Mouse (Mus musculus) myocyte (in vitro differentiated cells): ENCODE data around the gene Neil1. TPM values are rescaled to one million over a fixed set of nuclear protein-coding genes. Genes with fewer than 3 reads are reported as not detected.

Source experiments
- H3K27me3 ChIP-seq: one replicate; pipeline ENCODE4 v1.6.1; 2011; ENCODE audit not compliant: control insufficient read depth, insufficient read depth, insufficient read length
- H3K36me3 ChIP-seq: one replicate; pipeline ENCODE4 v1.6.1; 2011; ENCODE audit not compliant: control insufficient read depth, insufficient read depth
- H3K4me2 ChIP-seq: one replicate; pipeline ENCODE4 v1.6.1; 2011; ENCODE audit warnings: low read depth, control low read depth
- H3K4me3 ChIP-seq: one replicate; pipeline ENCODE4 v1.5.1; 2011; ENCODE audit warnings: mild to moderate bottlenecking, control low read depth, moderate library complexity
- H3K79me2 ChIP-seq: one replicate; pipeline ENCODE4 v1.6.1; 2011; ENCODE audit not compliant: control insufficient read depth, insufficient read depth
- H3ac ChIP-seq: one replicate; pipeline ENCODE4 v1.6.1; 2011; ENCODE audit not compliant: control insufficient read depth, insufficient read length
- CEBPB ChIP-seq: IDR thresholded peaks from 2 replicates; pipeline ENCODE4 v1.6.1; 2011; ENCODE audit warnings: mild to moderate bottlenecking, moderate library complexity; ENCODE audit not compliant: poor library complexity, insufficient read depth, severe bottlenecking
- E2F4 ChIP-seq: IDR thresholded peaks from one replicate; pipeline ENCODE4 v1.6.1; 2011; ENCODE audit warnings: mild to moderate bottlenecking, control low read depth, moderate library complexity; ENCODE audit not compliant: insufficient read depth
- MAX ChIP-seq: IDR thresholded peaks from one replicate; pipeline ENCODE4 v1.6.1; 2011; ENCODE audit warnings: low read depth, mild to moderate bottlenecking, control low read depth
- MYOD1 ChIP-seq, 3 experiments: IDR thresholded peaks; one replicate each; pipeline ENCODE4 v1.6.1; 2011; ENCODE audit warnings: control low read depth in 2 of 3, low read depth in 2 of 3, mild to moderate bottlenecking in 2 of 3, moderate library complexity in 1 of 3; ENCODE audit not compliant: insufficient read length in 2 of 3, control insufficient read depth in 1 of 3
- MYOG ChIP-seq, 3 experiments: IDR thresholded peaks; one replicate each; pipeline ENCODE4 v1.6.1; 2011; ENCODE audit warnings: control low read depth in 2 of 3, low read depth in 2 of 3, mild to moderate bottlenecking in 2 of 3; ENCODE audit not compliant: insufficient read length in 2 of 3, control insufficient read depth in 1 of 3, insufficient read depth in 1 of 3
- POLR2A ChIP-seq: IDR thresholded peaks from one replicate; pipeline ENCODE4 v1.6.1; 2011; ENCODE audit warnings: low read depth, mild to moderate bottlenecking, control low read depth, moderate library complexity; ENCODE audit not compliant: insufficient read length
- POLR2AphosphoS2 ChIP-seq: IDR thresholded peaks from one replicate; pipeline ENCODE4 v1.6.1; 2011; ENCODE audit warnings: low read depth, control low read depth; ENCODE audit not compliant: insufficient read length
- REST ChIP-seq: IDR thresholded peaks from one replicate; pipeline ENCODE4 v1.6.1; 2011; ENCODE audit warnings: mild to moderate bottlenecking, control low read depth, moderate library complexity; ENCODE audit not compliant: insufficient read depth, insufficient read length
- SRF ChIP-seq: IDR thresholded peaks from one replicate; pipeline ENCODE4 v1.6.1; 2011; ENCODE audit warnings: low read depth; ENCODE audit not compliant: control insufficient read depth, insufficient read length
- TCF12 ChIP-seq: IDR thresholded peaks from one replicate; pipeline ENCODE4 v1.6.1; 2011; ENCODE audit warnings: mild to moderate bottlenecking, control low read depth; ENCODE audit not compliant: poor library complexity, insufficient read depth, severe bottlenecking
- TCF3 ChIP-seq: IDR thresholded peaks from one replicate; pipeline ENCODE4 v1.6.1; 2011; ENCODE audit warnings: low read depth, control low read depth; ENCODE audit not compliant: insufficient read length
- USF1 ChIP-seq: IDR thresholded peaks from one replicate; pipeline ENCODE4 v1.6.1; 2011; ENCODE audit warnings: low read depth, mild to moderate bottlenecking, control low read depth, moderate library complexity
- polyA plus RNA-seq: library from polyadenylated mRNA; unstranded; fragments of >200 nt; fragmentation: generic; extraction: Trizol; gene quantifications from one replicate; pipeline ENCODE4 v1.2.1, GENCODE M21; 2012; ENCODE audit warnings: missing spikeins

Gene Neil1
- polyA plus RNA-seq, 1 experiment = 12.7 TPM

DNA sequence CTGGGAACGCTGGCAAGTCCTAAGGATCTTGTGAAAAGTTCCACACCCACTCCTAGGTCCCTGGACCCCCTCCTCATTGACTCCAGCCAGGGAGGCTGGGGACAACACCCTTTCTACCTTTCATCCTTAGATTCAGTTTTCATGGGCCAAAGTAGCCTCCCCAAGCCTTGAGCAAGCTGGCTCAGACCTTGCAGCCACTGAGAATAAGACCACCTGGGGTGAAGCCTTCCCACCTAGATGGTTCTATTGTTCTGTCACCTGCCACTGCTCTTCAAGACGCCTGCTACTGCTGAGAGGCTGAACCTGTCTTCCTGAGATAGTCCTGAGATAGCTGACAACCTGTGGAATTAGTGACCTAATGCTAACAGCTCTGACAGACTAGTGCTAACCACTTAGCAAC is 15.0 kb upstream of the Neil1 start:
- no peak overlapping the region for H3ac ChIP-seq
- no peaks in the 10 kb centered on the region for H3K79me2 ChIP-seq
- no peak overlapping the region for H3K4me3 ChIP-seq
- H3K27me3 ChIP-seq = no peaks in the 10 kb centered on the region
- TF ChIP-seq TCF12 = no peak
- TF ChIP-seq E2F4 = no peak
- TF ChIP-seq SRF = no peak
- no peak for TF ChIP-seq TCF3
- TF ChIP-seq MYOG (IDR thresholded peaks at IDR 0.05; ENCODE audit: control insufficient read depth in 1 of 3, insufficient read depth in 1 of 3, insufficient read length in 2 of 3, low read depth in 2 of 3) = no peak
- TF ChIP-seq CEBPB = no peak
- TF ChIP-seq REST = no peak
- TF ChIP-seq POLR2AphosphoS2 = no peak
- no peak for TF ChIP-seq MAX
- H3K4me2 ChIP-seq = no peak overlapping the region
- H3K36me3 ChIP-seq = no peaks in the 10 kb centered on the region

DNA sequence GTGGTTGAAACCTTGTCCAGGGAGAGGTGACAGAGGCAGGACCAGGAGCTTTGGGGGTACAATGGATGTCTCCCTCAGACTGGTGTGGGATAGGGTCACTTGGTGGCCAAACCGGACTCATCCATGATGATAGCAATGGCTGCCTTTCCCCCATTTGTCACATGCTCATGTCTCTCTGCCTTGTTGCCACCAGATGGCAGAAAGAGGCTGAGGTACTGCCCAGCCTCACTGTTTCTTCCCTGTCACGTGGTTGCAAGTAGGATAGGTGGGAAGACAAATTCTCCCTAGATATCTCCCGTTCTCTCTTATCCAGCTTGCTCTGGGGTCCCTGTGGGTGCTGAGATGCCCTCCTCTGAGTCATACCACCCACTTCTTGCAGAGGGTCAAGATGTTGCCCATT is 14.4 kb upstream of the Neil1 start:
- no peaks in the 10 kb centered on the region for H3K27me3 ChIP-seq
- H3K4me3 ChIP-seq = no peak overlapping the region
- H3K4me2 ChIP-seq = peak overlapping the region; percentile 10
- no peaks in the 10 kb centered on the region for H3K36me3 ChIP-seq
- no peaks in the 10 kb centered on the region for H3K79me2 ChIP-seq
- H3ac ChIP-seq = no peak overlapping the region
- TF ChIP-seq CEBPB = no peak
- TF ChIP-seq USF1 = peak; percentile 94

DNA sequence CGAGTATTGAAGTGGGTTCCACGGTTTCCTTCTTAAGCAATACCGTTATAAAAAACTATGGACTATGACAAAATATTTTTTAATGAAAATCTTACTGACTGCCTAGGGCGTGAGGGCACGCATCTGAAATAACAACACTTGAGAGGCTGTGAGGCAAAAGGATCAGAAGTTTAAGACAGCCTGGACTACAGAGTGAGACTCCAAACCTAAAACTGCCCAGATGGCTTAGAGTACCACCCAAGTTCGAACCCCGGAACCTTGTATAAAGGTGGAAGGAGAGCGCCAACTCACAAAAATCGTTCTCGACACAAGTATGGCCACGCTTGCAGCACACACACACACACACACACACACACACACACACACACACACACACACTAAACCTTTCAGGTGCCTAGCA is 10.4 kb upstream of the Neil1 start:
- Histone ChIP-seq H3K4me3 (peak overlapping the region; percentile 29), H3ac (no peak overlapping the region), H3K27me3 (no peaks in the 10 kb centered on the region), H3K4me2 (peak overlapping the region; percentile 78), H3K79me2 (no peaks in the 10 kb centered on the region), H3K36me3 (no peaks in the 10 kb centered on the region)
- TF ChIP-seq POLR2AphosphoS2 (no peak), MYOD1 (IDR thresholded peaks at IDR 0.05; ENCODE audit: control insufficient read depth in 1 of 3, insufficient read length in 2 of 3, low read depth in 2 of 3) (no peak), CEBPB (no peak), SRF (no peak), REST (no peak), TCF3 (no peak), USF1 (no peak), MYOG (IDR thresholded peaks at IDR 0.05; ENCODE audit: control insufficient read depth in 1 of 3, insufficient read depth in 1 of 3, insufficient read length in 2 of 3, low read depth in 2 of 3) (no peak), POLR2A (no peak), TCF12 (no peak), E2F4 (no peak), MAX (no peak)

DNA sequence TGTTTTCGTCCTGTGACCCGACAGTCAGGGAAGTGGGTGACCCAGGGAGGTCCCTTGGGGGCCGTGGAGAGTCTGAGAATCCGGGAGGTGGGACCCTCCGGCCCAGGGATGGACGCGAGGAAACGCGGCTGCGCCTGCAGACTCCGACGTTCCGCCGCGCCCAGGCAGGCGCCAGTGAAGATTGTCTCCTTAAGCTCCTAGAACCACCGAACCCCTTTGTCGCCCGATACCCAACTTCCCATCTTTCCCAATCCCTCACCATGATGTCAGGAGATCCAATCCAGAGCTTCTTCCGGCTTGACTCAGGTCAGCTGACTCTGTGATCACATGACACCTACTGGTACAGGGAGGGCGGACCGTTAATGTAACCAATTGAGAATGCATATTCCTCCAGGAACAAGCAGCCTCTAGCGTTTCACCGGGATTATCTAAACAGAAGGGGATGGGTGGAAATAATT is 9.9 kb upstream of the Neil1 start, which contains the start of gene Commd4:
Commd4 (minus strand) TSS at position 319 of the 458 bp plus-strand sequence.
- H3K79me2 ChIP-seq = no peaks in the 10 kb centered on the region
- H3ac ChIP-seq = peak within 1 kb of the TSS; percentile 53
- no peaks in the 10 kb centered on the region for H3K36me3 ChIP-seq
- TF ChIP-seq CEBPB (0 out of 2 replicates have a peak, but pooled peaks have one; percentile 13), TCF12 (no peak), TCF3 (no peak), USF1 (peak; percentile 100), POLR2A (no peak), SRF (no peak), MYOD1 (IDR thresholded peaks at IDR 0.05; ENCODE audit: control insufficient read depth in 1 of 3, insufficient read length in 2 of 3, low read depth in 2 of 3) (no peak), E2F4 (no peak), POLR2AphosphoS2 (peak; percentile 16)
- H3K4me3 ChIP-seq = peak within 1 kb of the TSS; percentile 29
- H3K27me3 ChIP-seq = no peaks in the 10 kb centered on the region
- H3K4me2 ChIP-seq = peak within 1 kb of the TSS; percentile 78

DNA sequence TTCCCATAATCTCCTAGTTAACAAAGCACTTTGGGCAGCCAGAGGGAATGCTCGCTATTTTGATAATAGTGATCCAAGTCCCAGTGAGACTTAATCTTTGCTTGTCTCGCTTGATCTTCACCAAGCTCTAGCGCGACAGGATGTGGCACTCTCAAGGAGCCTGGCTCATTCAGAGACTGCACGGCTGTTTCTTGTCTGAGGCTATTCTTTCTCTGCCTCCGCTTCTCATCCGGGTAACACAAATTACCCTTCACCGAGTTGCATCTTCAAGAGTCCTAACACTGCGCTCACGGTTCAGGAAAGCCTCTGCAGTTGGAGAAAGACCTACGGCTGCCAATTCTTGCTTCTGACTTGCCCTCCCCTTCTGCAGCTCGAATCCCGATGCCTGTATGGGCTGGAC is 9.4 kb upstream of the Neil1 start:
- Histone ChIP-seq H3ac (peak overlapping the region; percentile 53), H3K4me2 (peak overlapping the region; percentile 78)
- no peak for TF ChIP-seq MYOD1 (IDR thresholded peaks at IDR 0.05; ENCODE audit: control insufficient read depth in 1 of 3, insufficient read length in 2 of 3, low read depth in 2 of 3)
- TF ChIP-seq POLR2A = no peak
- TF ChIP-seq E2F4 = no peak
- no peak for TF ChIP-seq TCF12
- TF ChIP-seq USF1 = no peak
- TF ChIP-seq REST = no peak
- TF ChIP-seq POLR2AphosphoS2 = no peak

More for the DNA sequence above, 9.4 kb upstream of the Neil1 start:
- Histone ChIP-seq H3K4me3 (peak overlapping the region; percentile 29), H3K79me2 (no peaks in the 10 kb centered on the region), H3K36me3 (no peaks in the 10 kb centered on the region), H3K27me3 (no peaks in the 10 kb centered on the region)
